Mouse (Mus musculus): ENCODE data around the gene Vash2. TPM values are rescaled to one million over a fixed set of nuclear protein-coding genes. Genes with fewer than 3 reads are reported as not detected.

The Vash2 gene
- polyA plus RNA-seq (2015; fragmentation: Illumina TruSeq; extraction: RNeasy Lipid Tissue Mini Kit (QIAGEN cat#74804); ENCODE audit: low read depth, low replicate concordance), result 2.4 TPM

DNA sequence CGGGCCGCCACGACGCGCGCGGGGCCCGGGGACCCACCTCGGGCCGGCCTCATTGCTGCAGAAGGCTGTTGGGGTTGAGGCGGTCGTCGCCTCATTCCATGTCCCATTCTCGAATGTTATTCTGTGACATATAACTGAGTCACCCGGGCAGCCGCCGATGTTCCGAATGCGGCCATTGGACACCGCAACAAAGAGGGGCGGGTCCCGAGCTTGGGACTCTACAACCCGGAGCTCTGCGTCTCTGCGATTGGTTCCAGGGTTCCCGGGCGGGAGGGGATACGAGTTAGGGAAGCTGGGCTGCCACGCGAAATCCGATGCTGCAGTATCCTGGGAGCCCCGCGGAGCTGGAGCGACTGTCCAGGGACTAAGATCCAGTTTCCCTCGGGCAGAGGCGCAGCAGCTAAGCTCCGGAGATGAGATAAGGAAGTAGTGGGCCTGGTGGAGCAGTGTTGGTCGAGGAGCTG is at the start of gene Vash2:
TSS of gene Vash2 (minus strand) at position 197 of the 464 bp plus-strand sequence.

DNA sequence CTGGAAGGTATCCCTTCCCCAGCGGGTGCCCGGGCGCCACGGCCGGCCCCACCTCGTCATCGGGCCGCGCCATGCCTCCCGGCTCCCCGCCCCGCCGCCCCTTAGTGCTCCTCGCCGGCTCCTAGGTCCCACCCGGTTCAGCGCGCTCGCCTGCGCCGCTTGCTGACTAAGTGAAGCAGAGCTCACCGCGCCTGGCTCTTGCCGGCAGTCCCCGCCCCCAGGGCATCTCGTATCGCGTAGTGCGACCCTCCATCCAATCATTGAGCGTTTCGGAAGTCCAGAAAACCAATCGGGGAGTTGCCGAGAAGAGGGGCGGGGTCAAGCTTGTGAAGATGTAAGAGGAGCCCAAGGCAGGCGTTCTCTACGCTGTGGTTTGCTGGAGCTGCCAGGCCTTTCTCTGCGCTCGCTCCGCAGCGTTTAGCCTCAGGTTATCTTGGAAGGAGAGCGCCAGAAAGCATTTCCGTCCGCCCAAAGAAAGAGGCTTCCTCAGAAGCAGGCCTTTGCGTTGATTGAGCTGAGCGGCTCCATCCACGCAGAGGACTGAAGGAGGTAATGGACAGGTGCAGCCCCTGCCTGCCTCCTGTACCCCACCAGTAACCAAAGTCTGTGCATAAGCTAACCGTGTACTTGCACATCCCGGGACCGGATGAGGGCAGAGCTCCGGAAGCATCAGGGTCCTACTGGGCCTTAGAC is 47.1 kb upstream of the Vash2 start, which contains the start of gene Flvcr1:
TSS of gene Flvcr1 (minus strand) at position 138 of the 693 bp plus-strand sequence.

DNA sequence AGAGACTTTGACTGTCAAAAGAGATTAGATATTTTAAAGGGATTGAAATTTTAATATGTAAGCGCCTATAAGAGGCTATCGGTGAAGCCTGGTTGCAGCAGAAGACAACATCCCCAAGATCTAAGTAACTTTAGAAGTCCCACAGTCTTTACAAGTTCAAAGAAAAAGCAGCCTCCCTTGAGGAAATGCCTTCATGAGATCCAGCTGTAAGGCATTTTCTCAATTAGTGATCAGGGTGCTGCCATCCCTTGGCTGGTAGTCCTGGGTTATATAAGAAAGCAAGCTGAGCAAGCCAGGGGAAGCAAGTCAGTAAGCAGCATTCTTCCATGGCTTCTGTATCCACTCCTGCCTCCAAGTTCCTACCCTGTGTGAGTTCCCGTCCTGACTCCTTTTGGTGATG is 54.3 kb downstream of the Vash2 start, which contains the start of gene Angel2:
TSS of gene Angel2 (plus strand) at position 301 of the 400 bp plus-strand sequence.

GRCm38 (mm10) chr1:190911415-190912123 is 67.5 kb downstream of the Vash2 start, which contains the start of gene Rps6kc1:
Rps6kc1 (minus strand) TSS chr1:190911770.

Other genes with a start within 250 kb of the Vash2 start
- gene Rps6kc1, start 67.5 kb downstream of the Vash2 start, polyA plus RNA-seq (2015; fragmentation: Illumina TruSeq; extraction: RNeasy Lipid Tissue Mini Kit (QIAGEN cat#74804); ENCODE audit: low read depth, low replicate concordance), result 31.4 TPM
- 45.7 TPM for gene Angel2, start 54.2 kb downstream of the Vash2 start, polyA plus RNA-seq (2015; fragmentation: Illumina TruSeq; extraction: RNeasy Lipid Tissue Mini Kit (QIAGEN cat#74804); ENCODE audit: low read depth, low replicate concordance)
- 12.0 TPM for gene Flvcr1, start 46.9 kb upstream of the Vash2 start, polyA plus RNA-seq (2015; fragmentation: Illumina TruSeq; extraction: RNeasy Lipid Tissue Mini Kit (QIAGEN cat#74804); ENCODE audit: low read depth, low replicate concordance)
- gene Spata45, start 57.3 kb upstream of the Vash2 start, polyA plus RNA-seq (2015; fragmentation: Illumina TruSeq; extraction: RNeasy Lipid Tissue Mini Kit (QIAGEN cat#74804); ENCODE audit: low read depth, low replicate concordance), result not detected
- gene Tatdn3, start 83.6 kb upstream of the Vash2 start, polyA plus RNA-seq (2015; fragmentation: Illumina TruSeq; extraction: RNeasy Lipid Tissue Mini Kit (QIAGEN cat#74804); ENCODE audit: low read depth, low replicate concordance), result 40.3 TPM
- 1.3 TPM for gene Nsl1, start 83.7 kb upstream of the Vash2 start, polyA plus RNA-seq (2015; fragmentation: Illumina TruSeq; extraction: RNeasy Lipid Tissue Mini Kit (QIAGEN cat#74804); ENCODE audit: low read depth, low replicate concordance)
- gene Batf3, start 118.6 kb upstream of the Vash2 start, polyA plus RNA-seq (2015; fragmentation: Illumina TruSeq; extraction: RNeasy Lipid Tissue Mini Kit (QIAGEN cat#74804); ENCODE audit: low read depth, low replicate concordance), result 2.5 TPM
- not detected for gene Fam71a, start 185.5 kb upstream of the Vash2 start, polyA plus RNA-seq (2015; fragmentation: Illumina TruSeq; extraction: RNeasy Lipid Tissue Mini Kit (QIAGEN cat#74804); ENCODE audit: low read depth, low replicate concordance)
- 2.0 TPM for gene Atf3, start 238.7 kb upstream of the Vash2 start, polyA plus RNA-seq (2015; fragmentation: Illumina TruSeq; extraction: RNeasy Lipid Tissue Mini Kit (QIAGEN cat#74804); ENCODE audit: low read depth, low replicate concordance)

All from brain, adult 10 weeks (tissue).